Mouse (Mus musculus) liver, embryonic 16.5 days (tissue): ENCODE results near the gene Arl6ip1. TPM values are rescaled to one million over a fixed set of nuclear protein-coding genes. Genes with fewer than 3 reads are reported as not detected.

Experiments used
- ATAC-seq: fragments of 200-750 bp; cut with Nextera tagmentation; 2 replicates; pipeline ENCODE4 v1.8.0; 2017; ENCODE audit warnings: low read depth, mild to moderate bottlenecking, moderate number of reproducible peaks, moderate library complexity
- H3K27ac ChIP-seq: fragments of 300-500 bp; sonication (generic); 2 replicates; pipeline ENCODE4 v1.5.1; 2014; ENCODE audit warnings: mild to moderate bottlenecking, low read length
- H3K27me3 ChIP-seq: fragments of 300-500 bp; sonication (generic); 2 replicates; pipeline ENCODE4 v1.6.1; 2014; ENCODE audit warnings: low read depth, low read length, mixed read lengths; ENCODE audit not compliant: control insufficient read depth, insufficient read depth
- H3K36me3 ChIP-seq: fragments of 300-500 bp; sonication (generic); 2 replicates; pipeline ENCODE4 v1.6.1; 2014; ENCODE audit warnings: mild to moderate bottlenecking; ENCODE audit not compliant: control insufficient read depth, insufficient read depth
- H3K4me1 ChIP-seq: fragments of 300-500 bp; sonication (generic); 2 replicates; pipeline ENCODE4 v1.6.1; 2014; ENCODE audit warnings: low read depth, low read length, mixed read lengths; ENCODE audit not compliant: control insufficient read depth
- H3K4me2 ChIP-seq: fragments of 300-500 bp; sonication (generic); 2 replicates; pipeline ENCODE4 v1.6.1; 2014; ENCODE audit warnings: low read depth, low read length, mixed read lengths
- H3K4me3 ChIP-seq: fragments of 300-500 bp; sonication (generic); 2 replicates; pipeline ENCODE4 v1.5.1; 2014; ENCODE audit warnings: low read depth, mild to moderate bottlenecking, low read length
- H3K9ac ChIP-seq: fragments of 300-500 bp; sonication (generic); 2 replicates; pipeline ENCODE4 v1.6.1; 2014; ENCODE audit warnings: low read depth, low read length
- H3K9me3 ChIP-seq: fragments of 300-500 bp; sonication (generic); replicated peaks from 2 replicates; pipeline ENCODE4 v1.6.1; 2016; ENCODE audit warnings: low read length; ENCODE audit not compliant: control insufficient read depth
- WGBS: fragments of 180-500 bp; shearing (Covaris S2); extraction: QIAGEN DNeasy Blood & Tissue Kit; methylation state at CpG from one replicate; pipeline ENCODE4 v1.1.7; 2014; ENCODE audit not compliant: insufficient replicate concordance; 5-methylcytosine and 5-hydroxymethylcytosine counted together
- polyA plus RNA-seq: library from polyadenylated mRNA; unstranded; fragments of >200 nt; fragmentation: Nextera tagmentation; extraction: Ambion mirVana; gene quantifications from 2 replicates; pipeline ENCODE4 v1.2.1, GENCODE M21; 2015

The Arl6ip1 gene
- polyA plus RNA-seq, 1 experiment from 2014 or later, result 283 TPM

- Histone ChIP-seq H3K27me3 (no peaks in the 10 kb centered on the region), H3K9me3 (no peaks in the 10 kb centered on the region), H3K27ac (no peak overlapping the region), H3K9ac (no peak overlapping the region), H3K4me3 (no peak overlapping the region), H3K4me1 (peaks cover 10% of the 10 kb centered on the region), H3K36me3 (peaks cover 45% of the 10 kb centered on the region), H3K4me2 (no peak overlapping the region)
- WGBS, result 81% methylated on average over 7 of the region's 7 CpGs
- ATAC-seq, result no peak
These were observed 11.8 kb upstream of the Arl6ip1 start for GRCm38 (mm10) chr7:118141271-118141670.

- H3K9me3 ChIP-seq, result no peaks in the 10 kb centered on the region
- H3K36me3 ChIP-seq, result peaks cover 28% of the 10 kb centered on the region
- H3K27me3 ChIP-seq, result no peaks in the 10 kb centered on the region
- H3K9ac ChIP-seq, result no peak overlapping the region
- no peak overlapping the region for H3K4me3 ChIP-seq
- no peak for ATAC-seq
- WGBS, result 81% methylated on average over 11 of the region's 11 CpGs
- H3K4me2 ChIP-seq, result no peak overlapping the region
- H3K4me1 ChIP-seq, result peaks cover 6% of the 10 kb centered on the region
- H3K27ac ChIP-seq, result no peak overlapping the region
These were observed 5.7 kb upstream of the Arl6ip1 start for GRCm38 (mm10) chr7:118135128-118135527.

GRCm38 (mm10) chr7:118128925-118129429 is 485 bp downstream of the Arl6ip1 start:
- peaks cover 29% of the 10 kb centered on the region for H3K4me1 ChIP-seq
- peak overlapping the region; percentile 93 for H3K9ac ChIP-seq
- ATAC-seq, result peak; percentile 26
- peaks cover 22% of the 10 kb centered on the region for H3K36me3 ChIP-seq
- H3K27me3 ChIP-seq, result no peaks in the 10 kb centered on the region
- WGBS, result 0% methylated on average over 21 of the region's 21 CpGs
- peak overlapping the region; percentile 83 for H3K4me2 ChIP-seq
- H3K4me3 ChIP-seq, result peak overlapping the region; percentile 92
- peak overlapping the region; percentile 96 for H3K27ac ChIP-seq
- H3K9me3 ChIP-seq, result no peaks in the 10 kb centered on the region

- 47% methylated on average over 11 of the region's 11 CpGs for WGBS
- H3K9ac ChIP-seq, result peak overlapping the region; percentile 26; the same call in 1 of the 2 replicates
- peaks cover 42% of the 10 kb centered on the region for H3K36me3 ChIP-seq
- no peak for ATAC-seq
- H3K4me1 ChIP-seq, result peaks cover 29% of the 10 kb centered on the region
- H3K27me3 ChIP-seq, result no peaks in the 10 kb centered on the region
- 0 out of 2 replicates have a peak overlapping the region, but pooled peaks have one; percentile 16 for H3K27ac ChIP-seq
- peak overlapping the region; percentile 92 for H3K4me3 ChIP-seq
- peak overlapping the region; percentile 83 for H3K4me2 ChIP-seq
- H3K9me3 ChIP-seq, result no peaks in the 10 kb centered on the region
These were observed 3.1 kb downstream of the Arl6ip1 start for GRCm38 (mm10) chr7:118126219-118126875.

GRCm38 (mm10) chr7:118125736-118126135 is 3.7 kb downstream of the Arl6ip1 start:
- Histone ChIP-seq H3K9me3 (no peaks in the 10 kb centered on the region), H3K27ac (no peak overlapping the region), H3K27me3 (no peaks in the 10 kb centered on the region), H3K4me2 (no peak overlapping the region), H3K4me1 (peaks cover 29% of the 10 kb centered on the region), H3K36me3 (peaks cover 49% of the 10 kb centered on the region), H3K4me3 (no peak overlapping the region), H3K9ac (no peak overlapping the region)
- no peak for ATAC-seq

- no peak for ATAC-seq
These were observed 5.7 kb downstream of the Arl6ip1 start for GRCm38 (mm10) chr7:118123512-118124411.

GRCm38 (mm10) chr7:118122235-118122634 is 7.2 kb downstream of the Arl6ip1 start:
- no peak overlapping the region for H3K4me3 ChIP-seq
- no peaks in the 10 kb centered on the region for H3K9me3 ChIP-seq
- no peak overlapping the region for H3K27ac ChIP-seq
- 85% methylated on average over 7 of the region's 7 CpGs for WGBS
- no peak for ATAC-seq
- H3K27me3 ChIP-seq, result no peaks in the 10 kb centered on the region
- no peak overlapping the region for H3K4me2 ChIP-seq
- H3K4me1 ChIP-seq, result peaks cover 24% of the 10 kb centered on the region
- H3K36me3 ChIP-seq, result peaks cover 76% of the 10 kb centered on the region
- H3K9ac ChIP-seq, result no peak overlapping the region

More at GRCm38 (mm10) chr7:118123512-118124411, 5.7 kb downstream of the Arl6ip1 start:
- Histone ChIP-seq H3K27me3 (no peaks in the 10 kb centered on the region), H3K4me1 (peaks cover 25% of the 10 kb centered on the region), H3K9me3 (no peaks in the 10 kb centered on the region), H3K9ac (no peak overlapping the region), H3K36me3 (peaks cover 68% of the 10 kb centered on the region), H3K4me2 (no peak overlapping the region), H3K27ac (no peak overlapping the region), H3K4me3 (no peak overlapping the region)
- WGBS, result 93% methylated on average over 4 of the region's 4 CpGs

- Histone ChIP-seq H3K27ac (no peak overlapping the region), H3K4me1 (peaks cover 15% of the 10 kb centered on the region), H3K4me3 (no peak overlapping the region), H3K36me3 (peaks cover 63% of the 10 kb centered on the region), H3K9ac (no peak overlapping the region), H3K4me2 (no peak overlapping the region), H3K9me3 (no peaks in the 10 kb centered on the region), H3K27me3 (no peaks in the 10 kb centered on the region)
- no peak for ATAC-seq
- 57% methylated on average over 1 of the region's 1 CpGs for WGBS
These were observed 8.8 kb downstream of the Arl6ip1 start for GRCm38 (mm10) chr7:118120654-118121053.

GRCm38 (mm10) chr7:118119946-118120345 is 9.5 kb downstream of the Arl6ip1 start:
- H3K4me3 ChIP-seq, result no peak overlapping the region
- no peaks in the 10 kb centered on the region for H3K27me3 ChIP-seq
- no peak for ATAC-seq
- H3K4me2 ChIP-seq, result no peak overlapping the region
- no peak overlapping the region for H3K27ac ChIP-seq
- H3K4me1 ChIP-seq, result peaks cover 14% of the 10 kb centered on the region
- no peaks in the 10 kb centered on the region for H3K9me3 ChIP-seq
- no peak overlapping the region for H3K9ac ChIP-seq
- 77% methylated on average over 5 of the region's 5 CpGs for WGBS
- H3K36me3 ChIP-seq, result peaks cover 62% of the 10 kb centered on the region
